10 mouse cellular contexts compared by ENCODE assay signal in the genomic region with DNA sequence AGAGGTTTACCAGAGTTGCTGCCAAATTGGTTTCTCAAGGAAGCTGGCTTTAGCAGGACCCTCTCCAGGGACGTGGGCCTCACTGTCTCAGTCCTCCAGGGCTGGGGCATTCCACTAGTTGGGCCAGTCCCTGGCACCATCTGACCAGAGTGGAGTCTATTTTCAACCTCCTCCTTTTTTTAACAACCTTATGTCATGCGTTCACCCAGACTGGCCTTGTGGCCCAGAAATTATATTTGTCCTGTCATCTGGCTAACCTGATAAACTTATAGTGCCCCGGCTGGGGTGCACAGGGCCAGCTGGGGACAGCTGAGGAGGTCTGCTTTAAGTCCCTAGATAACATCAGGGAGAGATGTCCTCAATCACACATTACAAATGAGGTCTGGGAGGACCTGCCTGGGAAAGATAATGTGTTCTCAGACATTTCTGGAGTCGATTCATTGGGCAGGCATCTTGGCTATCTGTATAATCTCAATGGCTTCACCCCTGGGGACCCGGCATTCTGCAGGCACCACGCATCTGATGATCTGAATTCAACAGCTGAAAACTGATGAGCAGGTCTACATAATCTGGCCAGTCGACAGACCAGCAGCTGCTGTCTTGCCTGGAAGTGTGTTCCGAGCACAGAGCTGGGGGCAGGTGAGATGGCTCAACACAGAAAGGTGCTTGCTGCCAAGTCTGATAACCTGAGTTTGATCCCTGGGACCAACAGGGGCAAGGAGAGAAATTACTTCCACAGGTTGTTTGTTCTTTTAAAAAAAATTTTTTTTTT.
DNase-seq lines count a peak whose midpoint lies in the region; ATAC-seq lines count a peak whose summit lies in the region.
"Had no signal": no experiment of that assay in that cellular context is flagged by ENCODE, and none has a peak within 500 bp of the region (broad histone marks: within the 10 kb centered on the region; RNA-seq: fewer than 3 reads in every experiment).

No protein-coding gene starts in this region.

- H3K4me2 ChIP-seq in hindbrain, embryonic 13.5 days: no peak overlapping the region
- H3K4me2 ChIP-seq: stomach, embryonic 15.5 days had no signal

- H3K9ac ChIP-seq in hindbrain, embryonic 13.5 days: no peak overlapping the region
- H3K9ac ChIP-seq: stomach, embryonic 15.5 days had no signal

- WGBS in hindbrain, embryonic 13.5 days: 45% methylated on average over 8 of the region's 8 CpGs

- no peak overlapping the region for H3K4me3 ChIP-seq in hindbrain, embryonic 13.5 days
- H3K4me3 ChIP-seq: stomach, embryonic 15.5 days had no signal

- peak overlapping the region; percentile 69 for H3K27ac ChIP-seq in hindbrain, embryonic 13.5 days
- H3K27ac ChIP-seq: kidney, postnatal 0 days; stomach, embryonic 15.5 days had no signal

- no peaks in the 10 kb centered on the region for H3K9me3 ChIP-seq in hindbrain, embryonic 13.5 days
- H3K9me3 ChIP-seq: stomach, embryonic 15.5 days had no signal

- H3K36me3 ChIP-seq in hindbrain, embryonic 13.5 days: no peaks in the 10 kb centered on the region
- H3K36me3 ChIP-seq: stomach, embryonic 15.5 days had no signal

- DNase-seq in adrenal gland, postnatal 14 days: peak; percentile 65
- DNase-seq in adrenal gland, adult 18-20 months (ENCODE audit: low spot score in 2 of 2): no peak
- DNase-seq in retina, postnatal 1 day: peak; percentile 8
- no peak for DNase-seq in retina, embryonic 14.5 days (ENCODE audit: low spot score)
- no peak for DNase-seq in kidney, postnatal 4 days
- no peak for DNase-seq in spleen, postnatal 14 days (ENCODE audit: low spot score in 2 of 2)
- no peak for DNase-seq in left cerebral cortex, adult 8-10 months (ENCODE audit: low spot score in 2 of 2)

- H3K4me1 ChIP-seq in hindbrain, embryonic 13.5 days (replicated peaks): peaks cover 35% of the 10 kb centered on the region

- H3K27me3 ChIP-seq in hindbrain, embryonic 13.5 days: 0 out of 2 replicates have a peak, but pooled peaks cover 3% of the 10 kb centered on the region
- H3K27me3 ChIP-seq: stomach, embryonic 15.5 days had no signal

- ATAC-seq in hindbrain, embryonic 13.5 days (ENCODE audit: low FRiP score): no peak

Comparison
In these comparisons a context has a peak if more than half of its experiments do, and no peak if none do; other contexts are left out.
1. DNase-seq: peak in adrenal gland, postnatal 14 days (single experiment) and retina, postnatal 1 day (single experiment); none in adrenal gland, adult 18-20 months (0 of 2), retina, embryonic 14.5 days (single experiment), kidney, postnatal 4 days (0 of 2), spleen, postnatal 14 days (0 of 2) and left cerebral cortex, adult 8-10 months (0 of 2).